Mouse (Mus musculus) CD4-positive naive resting alpha-beta T cell, adult 76 days (primary cell): ENCODE data around the gene Gm17409. TPM values are rescaled to one million over a fixed set of nuclear protein-coding genes. Genes with fewer than 3 reads are reported as not detected.

Source experiments
- total RNA-seq: library from RNA; stranded (reverse); gene quantifications from one replicate; pipeline ENCODE4 v1.2.4, GENCODE M21; 2023

Gm17409 gene
- not detected for total RNA-seq

DNA sequence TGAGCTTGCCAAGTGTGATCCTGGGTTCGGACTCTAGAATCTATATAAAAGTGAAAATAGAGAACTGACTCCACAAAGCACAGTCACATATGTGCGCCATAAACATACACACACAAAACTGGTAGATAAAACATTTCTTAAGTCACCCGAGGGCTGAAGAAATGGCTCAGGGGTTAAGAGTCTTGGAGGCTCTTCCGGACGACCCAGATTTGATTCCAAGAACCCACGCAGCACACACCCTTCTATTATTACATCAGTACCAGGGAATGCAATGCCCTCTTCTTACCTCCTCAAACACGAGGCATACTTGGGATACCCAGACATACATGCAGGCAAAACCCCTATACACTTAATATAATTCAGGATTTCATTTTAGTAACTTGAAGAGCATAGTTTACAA is at the start of gene Gm17409:
Gm17409 (plus strand) TSS at position 301 of the 400 bp plus-strand sequence.

Other genes starting within 250 kb of the Gm17409 start
- gene Acvr1c, start 112.2 kb upstream of the Gm17409 start, total RNA-seq, result 0.06 TPM
- not detected for gene Acvr1, start 97.0 kb downstream of the Gm17409 start, total RNA-seq
- not detected for gene Upp2, start 97.2 kb downstream of the Gm17409 start, total RNA-seq